In the genomic region with DNA sequence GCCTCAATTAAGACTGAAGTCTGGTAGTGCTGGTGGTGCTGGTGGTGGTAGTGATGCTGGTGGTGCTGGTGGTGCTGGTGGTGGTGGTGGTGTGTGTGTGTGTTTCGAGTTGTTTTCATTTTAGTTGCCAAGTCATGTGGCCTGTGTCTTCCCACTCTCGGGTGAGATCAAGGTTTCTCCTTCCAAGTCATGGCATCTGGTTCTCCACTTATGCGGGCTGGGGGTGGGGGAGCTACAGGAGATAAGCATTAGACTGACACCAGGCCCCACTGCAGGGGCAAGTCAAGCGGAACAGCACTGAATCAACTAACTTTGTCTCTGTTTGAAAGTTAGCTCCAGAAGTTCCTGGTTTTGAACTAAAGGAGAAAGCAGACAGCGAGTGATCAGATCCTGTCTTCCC, we compare ENCODE assay signal across 18 mouse cellular contexts. TPM values are rescaled to one million over a fixed set of nuclear protein-coding genes. Genes with fewer than 3 reads are reported as not detected.
A peak's percentile ranks its signal among the peaks of the same experiment; 100 is the strongest.
DNase-seq lines count a peak whose midpoint lies in the region; ATAC-seq and TF ChIP-seq lines count a peak whose summit lies in the region.
"Had no signal": no experiment of that assay in that cellular context is flagged by ENCODE, and none has a peak within 500 bp of the region (broad histone marks: within the 10 kb centered on the region; RNA-seq: fewer than 3 reads in every experiment).

No protein-coding gene starts in this region.

- no peak overlapping the region for H3K4me3 ChIP-seq in embryonic facial prominence, embryonic 11.5 days (ENCODE audit: low read depth, low read length)
- no peak overlapping the region for H3K4me3 ChIP-seq in embryonic facial prominence, embryonic 10.5 days
- H3K4me3 ChIP-seq in liver, embryonic 12.5 days: no peak overlapping the region
- no peak overlapping the region for H3K4me3 ChIP-seq in liver, postnatal 0 days (ENCODE audit: low read depth, low read length)
- H3K4me3 ChIP-seq: embryonic facial prominence, embryonic 13.5 days; neural tube, embryonic 13.5 days had no signal

- WGBS in embryonic facial prominence, embryonic 11.5 days: 47% methylated on average over 5 of the region's 5 CpGs
- WGBS in embryonic facial prominence, embryonic 10.5 days: 51% methylated on average over 5 of the region's 5 CpGs
- 13% methylated on average over 5 of the region's 5 CpGs for WGBS in liver, embryonic 12.5 days (ENCODE audit: insufficient replicate concordance)
- WGBS in liver, postnatal 0 days (ENCODE audit: insufficient replicate concordance): 35% methylated on average over 5 of the region's 5 CpGs

- H3K9ac ChIP-seq in embryonic facial prominence, embryonic 11.5 days (replicated peaks; ENCODE audit: low read length): no peak overlapping the region
- no peak overlapping the region for H3K9ac ChIP-seq in liver, embryonic 12.5 days
- no peak overlapping the region for H3K9ac ChIP-seq in liver, postnatal 0 days (replicated peaks)
- H3K9ac ChIP-seq: embryonic facial prominence, embryonic 13.5 days; forebrain, postnatal 0 days; neural tube, embryonic 13.5 days had no signal

- TF ChIP-seq EP300 in liver, postnatal 0 days (IDR thresholded peaks at IDR 0.05; ENCODE audit: low read depth): no peak

- no peak for ATAC-seq in embryonic facial prominence, embryonic 11.5 days (replicated peaks; ENCODE audit: insufficient number of reproducible peaks, low FRiP score, low TSS enrichment, low read depth)
- ATAC-seq in liver, embryonic 12.5 days: no peak
- ATAC-seq in liver, postnatal 0 days: no peak
- ATAC-seq: forebrain, postnatal 0 days; hindbrain, embryonic 16.5 days had no signal

- no peaks in the 10 kb centered on the region for H3K36me3 ChIP-seq in embryonic facial prominence, embryonic 11.5 days (replicated peaks; ENCODE audit: control insufficient read depth, insufficient read depth, low read depth, low read length)
- H3K36me3 ChIP-seq in embryonic facial prominence, embryonic 10.5 days (replicated peaks): no peaks in the 10 kb centered on the region
- no peaks in the 10 kb centered on the region for H3K36me3 ChIP-seq in liver, embryonic 12.5 days
- H3K36me3 ChIP-seq in liver, postnatal 0 days (replicated peaks; ENCODE audit: insufficient read depth, low read length): no peaks in the 10 kb centered on the region
- H3K36me3 ChIP-seq in splenic B cell, adult 2 months (ENCODE audit: control insufficient read depth, insufficient read depth, low read length, poor library complexity, severe bottlenecking): no peaks in the 10 kb centered on the region
- H3K36me3 ChIP-seq: embryonic facial prominence, embryonic 13.5 days; neural tube, embryonic 13.5 days had no signal

- H3K27me3 ChIP-seq in embryonic facial prominence, embryonic 11.5 days (ENCODE audit: control insufficient read depth, insufficient read depth, low read length): no peaks in the 10 kb centered on the region
- H3K27me3 ChIP-seq in embryonic facial prominence, embryonic 10.5 days (replicated peaks; ENCODE audit: low read depth, poor library complexity, severe bottlenecking): no peaks in the 10 kb centered on the region
- H3K27me3 ChIP-seq in liver, embryonic 12.5 days (replicated peaks): no peaks in the 10 kb centered on the region
- no peaks in the 10 kb centered on the region for H3K27me3 ChIP-seq in liver, postnatal 0 days (ENCODE audit: insufficient read depth, low read length)
- no peaks in the 10 kb centered on the region for H3K27me3 ChIP-seq in splenic B cell, adult 2 months (ENCODE audit: control insufficient read depth, insufficient read depth, low read length, poor library complexity, severe bottlenecking)
- H3K27me3 ChIP-seq: embryonic facial prominence, embryonic 13.5 days; neural tube, embryonic 13.5 days had no signal

- no peak overlapping the region for H3K27ac ChIP-seq in embryonic facial prominence, embryonic 11.5 days (replicated peaks; ENCODE audit: low read depth, low read length)
- no peak overlapping the region for H3K27ac ChIP-seq in embryonic facial prominence, embryonic 10.5 days (replicated peaks)
- H3K27ac ChIP-seq in liver, embryonic 12.5 days: no peak overlapping the region
- no peak overlapping the region for H3K27ac ChIP-seq in liver, postnatal 0 days (ENCODE audit: low read depth)
- H3K27ac ChIP-seq: embryonic facial prominence, embryonic 13.5 days; neural tube, embryonic 13.5 days had no signal

- no peaks in the 10 kb centered on the region for H3K9me3 ChIP-seq in embryonic facial prominence, embryonic 11.5 days (replicated peaks; ENCODE audit: control insufficient read depth, low read length)
- no peaks in the 10 kb centered on the region for H3K9me3 ChIP-seq in embryonic facial prominence, embryonic 10.5 days
- no peaks in the 10 kb centered on the region for H3K9me3 ChIP-seq in liver, embryonic 12.5 days (replicated peaks)
- H3K9me3 ChIP-seq in liver, postnatal 0 days (ENCODE audit: low read length): no peaks in the 10 kb centered on the region
- H3K9me3 ChIP-seq: embryonic facial prominence, embryonic 13.5 days; neural tube, embryonic 13.5 days had no signal

- H3K4me2 ChIP-seq in embryonic facial prominence, embryonic 11.5 days (ENCODE audit: low read depth, low read length): no peak overlapping the region
- H3K4me2 ChIP-seq in liver, embryonic 12.5 days: peak overlapping the region; percentile 18; the same call in 1 of the 2 replicates
- no peak overlapping the region for H3K4me2 ChIP-seq in liver, postnatal 0 days (ENCODE audit: low read depth, low read length)
- H3K4me2 ChIP-seq: embryonic facial prominence, embryonic 13.5 days; neural tube, embryonic 13.5 days had no signal

- peak; percentile 9 for DNase-seq in embryonic facial prominence, embryonic 11.5 days (ENCODE audit: low spot score)
- DNase-seq in embryonic facial prominence, embryonic 10.5 days (ENCODE audit: low spot score): no peak
- DNase-seq in liver, postnatal 0 days: no peak
- peak; percentile 31 to 65 for DNase-seq in heart, adult 9 months (ENCODE audit: low spot score in 2 of 2)
- peak; percentile 25 for DNase-seq in splenic B cell, adult 2 months (ENCODE audit: low read depth, low spot score)
- DNase-seq in right cerebral cortex, postnatal 14 days: no peak
- DNase-seq in thymus, postnatal 4 days: no peak
- DNase-seq: cerebellum, postnatal 10 days; forebrain, postnatal 0 days; kidney, adult 18-20 months; kidney, postnatal 4 days; lung, postnatal 14 days; right cerebral cortex, postnatal 4 days had no signal

- no peak for TF ChIP-seq CTCF in liver, postnatal 0 days (IDR thresholded peaks at IDR 0.05; ENCODE audit: low read depth)

- no peaks in the 10 kb centered on the region for H3K4me1 ChIP-seq in embryonic facial prominence, embryonic 11.5 days (ENCODE audit: control insufficient read depth, insufficient read depth, low read length)
- H3K4me1 ChIP-seq in embryonic facial prominence, embryonic 10.5 days: peaks cover 13% of the 10 kb centered on the region
- H3K4me1 ChIP-seq in liver, embryonic 12.5 days: peaks cover 24% of the 10 kb centered on the region
- H3K4me1 ChIP-seq in liver, postnatal 0 days (ENCODE audit: insufficient read depth): peaks cover 12% of the 10 kb centered on the region
- H3K4me1 ChIP-seq: embryonic facial prominence, embryonic 13.5 days; neural tube, embryonic 13.5 days had no signal

RNA-seq across cellular contexts. Expression of a gene that starts 23.0 kb away (rescaled TPM):
- 68.2 and 88.7 TPM in 2 replicates for polyA plus RNA-seq in embryonic facial prominence, embryonic 11.5 days (2014; fragmentation: Nextera tagmentation; extraction: Ambion mirVana)
- polyA plus RNA-seq in embryonic facial prominence, embryonic 10.5 days (2016; fragmentation: Nextera tagmentation; extraction: Ambion mirVana): 66.0 and 66.3 TPM in 2 replicates
- 114 and 122 TPM in 2 replicates for polyA plus RNA-seq in liver, embryonic 12.5 days (2016; fragmentation: Nextera tagmentation; extraction: Ambion mirVana)
- polyA plus RNA-seq in liver, postnatal 0 days (2015; fragmentation: Nextera tagmentation; extraction: Ambion mirVana): 89.0 and 93.3 TPM in 2 replicates

RNA-seq across cellular contexts. Expression of a gene that starts 46.6 kb away (rescaled TPM):
- not detected in 2 replicates for polyA plus RNA-seq in embryonic facial prominence, embryonic 11.5 days (2014; fragmentation: Nextera tagmentation; extraction: Ambion mirVana)
- polyA plus RNA-seq in embryonic facial prominence, embryonic 10.5 days (2016; fragmentation: Nextera tagmentation; extraction: Ambion mirVana): not detected in 2 replicates
- polyA plus RNA-seq in liver, embryonic 12.5 days (2016; fragmentation: Nextera tagmentation; extraction: Ambion mirVana): 0.17 and 0.39 TPM in 2 replicates
- polyA plus RNA-seq in liver, postnatal 0 days (2015; fragmentation: Nextera tagmentation; extraction: Ambion mirVana): 0.62 and 0.92 TPM in 2 replicates
- polyA plus RNA-seq: neural tube, embryonic 13.5 days had no signal

RNA-seq across cellular contexts. Expression of a gene that starts 46.6 kb away (rescaled TPM):
- polyA plus RNA-seq in embryonic facial prominence, embryonic 11.5 days (2014; fragmentation: Nextera tagmentation; extraction: Ambion mirVana): 0.26 TPM in 1 of 2 replicates, not detected in the other
- 0.15 TPM in 1 of 2 replicates, not detected in the other for polyA plus RNA-seq in embryonic facial prominence, embryonic 10.5 days (2016; fragmentation: Nextera tagmentation; extraction: Ambion mirVana)
- 0.30 TPM in 1 of 2 replicates, not detected in the other for polyA plus RNA-seq in liver, embryonic 12.5 days (2016; fragmentation: Nextera tagmentation; extraction: Ambion mirVana)
- polyA plus RNA-seq in liver, postnatal 0 days (2015; fragmentation: Nextera tagmentation; extraction: Ambion mirVana): 0.13 TPM in 1 of 2 replicates, not detected in the other
- polyA plus RNA-seq: embryonic facial prominence, embryonic 13.5 days; forebrain, postnatal 0 days; hindbrain, embryonic 16.5 days; liver, embryonic 16.5 days; neural tube, embryonic 13.5 days had no signal

Comparison
In these comparisons a context has a peak if more than half of its experiments do, and no peak if none do; other contexts are left out.
1. DNase-seq: peak in embryonic facial prominence, embryonic 11.5 days (single experiment), heart, adult 9 months (2 of 2) and splenic B cell, adult 2 months (single experiment); none in embryonic facial prominence, embryonic 10.5 days (single experiment), liver, postnatal 0 days (single experiment), right cerebral cortex, postnatal 14 days (single experiment) and thymus, postnatal 4 days (single experiment).